Mouse (Mus musculus) thymus, postnatal 4 days (tissue): ENCODE measurements around the gene Psmg3.

Experiments used
- DNase-seq: peaks from one replicate; pipeline ENCODE4 v3.0.0; 2021

The Psmg3 gene

GRCm38 (mm10) chr5:139792966-139793337 lies 33.7 kb downstream of the Psmg3 start:
- no peak for DNase-seq

GRCm38 (mm10) chr5:139792159-139792775 lies 34.4 kb downstream of the Psmg3 start:
- no peak for DNase-seq

GRCm38 (mm10) chr5:139791227-139792158 lies 35.2 kb downstream of the Psmg3 start, which contains the start of gene Mafk:
Mafk (plus strand) TSS chr5:139791513.
- peak; percentile 100 for DNase-seq

GRCm38 (mm10) chr5:139789466-139789865 lies 37.2 kb downstream of the Psmg3 start:
- no peak for DNase-seq

GRCm38 (mm10) chr5:139781406-139781805 lies 45.3 kb downstream of the Psmg3 start:
- DNase-seq, result no peak

- peak; percentile 68 for DNase-seq
These were observed 49.7 kb downstream of the Psmg3 start for GRCm38 (mm10) chr5:139776966-139777365.

- DNase-seq, result peak; percentile 99
These were observed 51.3 kb downstream of the Psmg3 start, which contains the start of gene Ints1 for GRCm38 (mm10) chr5:139775216-139775926. Ints1 (minus strand) TSS chr5:139775674.
